9 mouse cellular contexts compared by ENCODE assay signal in genomic region chr19:10191326-10191725, GRCm38 (mm10). TPM values are rescaled to one million over a fixed set of nuclear protein-coding genes. Genes with fewer than 3 reads are reported as not detected.
A peak's percentile ranks its signal among the peaks of the same experiment; 100 is the strongest.
DNase-seq lines count a peak whose midpoint lies in the region; ATAC-seq and TF ChIP-seq lines count a peak whose summit lies in the region.
"Had no signal": no experiment of that assay in that cellular context is flagged by ENCODE, and none has a peak within 500 bp of the region (broad histone marks: within the 10 kb centered on the region; RNA-seq: fewer than 3 reads in every experiment).

No protein-coding gene starts in this region.

- no peaks in the 10 kb centered on the region for H3K9me3 ChIP-seq in stomach, embryonic 15.5 days
- H3K9me3 ChIP-seq in stomach, postnatal 0 days (ENCODE audit: control insufficient read depth, low read length) = no peaks in the 10 kb centered on the region
- no peaks in the 10 kb centered on the region for H3K9me3 ChIP-seq in liver, embryonic 11.5 days (ENCODE audit: control insufficient read depth, low read length)
- H3K9me3 ChIP-seq: midbrain, embryonic 15.5 days had no signal

- peak; percentile 35 to 45 for DNase-seq in heart, adult 18-20 months
- no peak for DNase-seq in heart, adult 8-10 months (ENCODE audit: low spot score)
- no peak for DNase-seq in stomach, postnatal 0 days (ENCODE audit: low spot score)
- no peak for DNase-seq in liver, embryonic 11.5 days (ENCODE audit: low spot score)
- peak; percentile 35 for DNase-seq in telencephalon, adult 2 months (ENCODE audit: low read depth, low spot score)
- no peak for DNase-seq in cerebellum, postnatal 14 days
- DNase-seq in adrenal gland, postnatal 10 days = no peak

- no peak overlapping the region for H3K4me2 ChIP-seq in stomach, embryonic 15.5 days
- no peak overlapping the region for H3K4me2 ChIP-seq in stomach, postnatal 0 days (replicated peaks; ENCODE audit: low read depth)
- H3K4me2 ChIP-seq in liver, embryonic 11.5 days = no peak overlapping the region
- H3K4me2 ChIP-seq: midbrain, embryonic 15.5 days had no signal

- WGBS in stomach, embryonic 15.5 days = 63% methylated on average over 7 of the region's 7 CpGs
- WGBS in stomach, postnatal 0 days = 72% methylated on average over 7 of the region's 7 CpGs
- 48% methylated on average over 7 of the region's 7 CpGs for WGBS in liver, embryonic 11.5 days

- H3K9ac ChIP-seq in stomach, embryonic 15.5 days = no peak overlapping the region
- no peak overlapping the region for H3K9ac ChIP-seq in stomach, postnatal 0 days (ENCODE audit: low read length)
- H3K9ac ChIP-seq in liver, embryonic 11.5 days (ENCODE audit: low read depth, low read length) = no peak overlapping the region
- H3K9ac ChIP-seq: midbrain, embryonic 15.5 days had no signal

- no peaks in the 10 kb centered on the region for H3K27me3 ChIP-seq in stomach, embryonic 15.5 days (replicated peaks)
- H3K27me3 ChIP-seq in stomach, postnatal 0 days (ENCODE audit: control insufficient read depth, insufficient read depth, low read length) = no peaks in the 10 kb centered on the region
- no peaks in the 10 kb centered on the region for H3K27me3 ChIP-seq in liver, embryonic 11.5 days (replicated peaks; ENCODE audit: control insufficient read depth, insufficient read depth, low read length)
- H3K27me3 ChIP-seq: midbrain, embryonic 15.5 days had no signal

- H3K27ac ChIP-seq in stomach, embryonic 15.5 days = peak overlapping the region; percentile 9; the same call in 1 of the 2 replicates
- no peak overlapping the region for H3K27ac ChIP-seq in stomach, postnatal 0 days (replicated peaks)
- peak overlapping the region; percentile 28; the same call in 1 of the 2 replicates for H3K27ac ChIP-seq in liver, embryonic 11.5 days (ENCODE audit: low read depth, low read length)
- H3K27ac ChIP-seq: midbrain, embryonic 15.5 days had no signal

- H3K36me3 ChIP-seq in stomach, embryonic 15.5 days = peaks cover 64% of the 10 kb centered on the region
- peaks cover 34% of the 10 kb centered on the region for H3K36me3 ChIP-seq in stomach, postnatal 0 days (ENCODE audit: control insufficient read depth, insufficient read depth, low read length)
- H3K36me3 ChIP-seq in liver, embryonic 11.5 days (ENCODE audit: control insufficient read depth, insufficient read depth, low read length) = peaks cover 84% of the 10 kb centered on the region

- H3K4me1 ChIP-seq in stomach, embryonic 15.5 days = peaks cover 2% of the 10 kb centered on the region; the same call in 1 of the 2 replicates
- H3K4me1 ChIP-seq in stomach, postnatal 0 days (replicated peaks; ENCODE audit: control insufficient read depth, insufficient read depth) = no peaks in the 10 kb centered on the region
- peaks cover 6% of the 10 kb centered on the region for H3K4me1 ChIP-seq in liver, embryonic 11.5 days (replicated peaks; ENCODE audit: control insufficient read depth, insufficient read depth, low read length)

- TF ChIP-seq EP300 in stomach, postnatal 0 days (optimal IDR thresholded peaks at IDR 0.05) = no peak

- H3K4me3 ChIP-seq in stomach, embryonic 15.5 days (replicated peaks) = no peak overlapping the region
- H3K4me3 ChIP-seq in stomach, postnatal 0 days (ENCODE audit: low read depth, low read length) = no peak overlapping the region
- no peak overlapping the region for H3K4me3 ChIP-seq in liver, embryonic 11.5 days (ENCODE audit: low read depth, low read length)
- H3K4me3 ChIP-seq: midbrain, embryonic 15.5 days had no signal

- TF ChIP-seq CTCF in stomach, postnatal 0 days (IDR thresholded peaks at IDR 0.05; ENCODE audit: low read depth) = no peak

- ATAC-seq in stomach, embryonic 15.5 days (ENCODE audit: insufficient read depth, low FRiP score, low read depth) = no peak
- ATAC-seq in stomach, postnatal 0 days (ENCODE audit: low FRiP score, low TSS enrichment) = no peak
- ATAC-seq in liver, embryonic 11.5 days (replicated peaks; ENCODE audit: low FRiP score) = no peak
- ATAC-seq: midbrain, embryonic 15.5 days had no signal

RNA-seq across cellular contexts. Expression of gene Fads1, which starts 8.6 kb away (rescaled TPM):
- 10 to 100 TPM; 23.6 to 26.1 TPM for total RNA-seq in heart, adult 18-20 months (2021)
- 10 to 100 TPM; 19.6 to 26.2 (median 23.4) TPM for total RNA-seq in heart, adult 8-10 months (2022)
- polyA plus RNA-seq in stomach, embryonic 15.5 days (2015; fragmentation: Nextera tagmentation; extraction: Ambion mirVana) = 111 and 122 TPM in 2 replicates
- 36.3 TPM in 2 replicates for polyA plus RNA-seq in stomach, postnatal 0 days (2015; fragmentation: Nextera tagmentation; extraction: Ambion mirVana)
- 113 and 121 TPM in 2 replicates for polyA plus RNA-seq in liver, embryonic 11.5 days (2014; fragmentation: Nextera tagmentation; extraction: Ambion mirVana)
- total RNA-seq in adrenal gland, postnatal 10 days (2021) = 100 to 1,000 TPM; 177 to 270 TPM

RNA-seq across cellular contexts. Expression of gene Tmem258, which starts 12.5 kb away (rescaled TPM):
- 100 to 1,000 TPM; 138 to 161 TPM for total RNA-seq in heart, adult 18-20 months (2021)
- 100 to 1,000 TPM; 163 to 218 (median 190) TPM for total RNA-seq in heart, adult 8-10 months (2022)
- 473 and 509 TPM in 2 replicates for polyA plus RNA-seq in stomach, embryonic 15.5 days (2015; fragmentation: Nextera tagmentation; extraction: Ambion mirVana)
- polyA plus RNA-seq in stomach, postnatal 0 days (2015; fragmentation: Nextera tagmentation; extraction: Ambion mirVana) = 330 and 370 TPM in 2 replicates
- polyA plus RNA-seq in liver, embryonic 11.5 days (2014; fragmentation: Nextera tagmentation; extraction: Ambion mirVana) = 472 and 478 TPM in 2 replicates
- 100 to 1,000 TPM; 166 to 181 TPM for total RNA-seq in adrenal gland, postnatal 10 days (2021)

RNA-seq across cellular contexts. Expression of gene Fen1, which starts 12.6 kb away (rescaled TPM):
- 1 to 10 TPM; 4.7 to 5.2 TPM for total RNA-seq in heart, adult 18-20 months (2021)
- total RNA-seq in heart, adult 8-10 months (2022) = 1 to 10 TPM; 3.5 to 5.3 (median 4.9) TPM
- 86.3 and 92.0 TPM in 2 replicates for polyA plus RNA-seq in stomach, embryonic 15.5 days (2015; fragmentation: Nextera tagmentation; extraction: Ambion mirVana)
- polyA plus RNA-seq in stomach, postnatal 0 days (2015; fragmentation: Nextera tagmentation; extraction: Ambion mirVana) = 27.8 and 29.2 TPM in 2 replicates
- 215 and 236 TPM in 2 replicates for polyA plus RNA-seq in liver, embryonic 11.5 days (2014; fragmentation: Nextera tagmentation; extraction: Ambion mirVana)
- 10 to 100 TPM; 20.7 to 21.9 TPM for total RNA-seq in adrenal gland, postnatal 10 days (2021)

RNA-seq across cellular contexts. Expression of gene Myrf, which starts 49.2 kb away (rescaled TPM):
- 1 to 10 TPM; 4.2 to 6.2 TPM for total RNA-seq in heart, adult 18-20 months (2021)
- 1 to 10 TPM; 4.1 to 8.0 (median 7.2) TPM for total RNA-seq in heart, adult 8-10 months (2022)
- 17.5 and 17.8 TPM in 2 replicates for polyA plus RNA-seq in stomach, embryonic 15.5 days (2015; fragmentation: Nextera tagmentation; extraction: Ambion mirVana)
- 9.6 and 10.7 TPM in 2 replicates for polyA plus RNA-seq in stomach, postnatal 0 days (2015; fragmentation: Nextera tagmentation; extraction: Ambion mirVana)
- 23.8 and 24.1 TPM in 2 replicates for polyA plus RNA-seq in liver, embryonic 11.5 days (2014; fragmentation: Nextera tagmentation; extraction: Ambion mirVana)
- total RNA-seq in adrenal gland, postnatal 10 days (2021) = 1 to 10 TPM; 4.9 to 6.4 TPM

Comparison
In these comparisons a context has a peak if more than half of its experiments do, and no peak if none do; other contexts are left out.
1. DNase-seq: peak in heart, adult 18-20 months (2 of 2) and telencephalon, adult 2 months (single experiment); none in heart, adult 8-10 months (single experiment), stomach, postnatal 0 days (single experiment), liver, embryonic 11.5 days (single experiment), cerebellum, postnatal 14 days (0 of 2) and adrenal gland, postnatal 10 days (single experiment).
2. RNA of gene Fads1, which starts 8.6 kb away (total RNA-seq): 177 to 270 TPM in adrenal gland, postnatal 10 days; 23.6 to 26.1 TPM in heart, adult 18-20 months and 19.6 to 26.2 TPM in heart, adult 8-10 months; every median in the first group is over 4 times any median in the second.